Mouse (Mus musculus): Measurements from ENCODE around the gene Hoxc6. TPM values are rescaled to one million over a fixed set of nuclear protein-coding genes. Genes with fewer than 3 reads are reported as not detected.

Hoxc6 gene
- total RNA-seq, 1 experiment from 2014 or later: 59.4 TPM

DNA sequence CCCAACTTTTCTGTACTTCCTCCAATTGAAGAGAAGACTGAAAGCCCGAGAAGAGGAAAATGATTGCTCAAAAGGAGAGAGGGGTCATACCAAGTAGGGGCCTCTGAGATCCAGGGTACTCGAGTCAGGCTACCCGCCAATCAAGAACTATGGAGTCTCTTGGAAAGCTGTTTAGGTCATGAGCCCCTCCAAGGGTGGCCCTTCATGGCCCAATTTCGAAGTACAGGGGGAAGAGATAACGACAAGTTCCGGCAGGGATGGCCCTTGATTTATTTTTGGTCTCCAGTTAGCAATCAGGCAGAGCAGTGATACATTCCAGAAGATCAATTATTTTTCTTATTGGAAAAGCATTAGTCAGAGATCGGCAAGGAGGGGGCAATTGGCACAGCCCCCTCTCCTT lies 6.3 kb upstream of the Hoxc6 start:
- no peak for DNase-seq

DNA sequence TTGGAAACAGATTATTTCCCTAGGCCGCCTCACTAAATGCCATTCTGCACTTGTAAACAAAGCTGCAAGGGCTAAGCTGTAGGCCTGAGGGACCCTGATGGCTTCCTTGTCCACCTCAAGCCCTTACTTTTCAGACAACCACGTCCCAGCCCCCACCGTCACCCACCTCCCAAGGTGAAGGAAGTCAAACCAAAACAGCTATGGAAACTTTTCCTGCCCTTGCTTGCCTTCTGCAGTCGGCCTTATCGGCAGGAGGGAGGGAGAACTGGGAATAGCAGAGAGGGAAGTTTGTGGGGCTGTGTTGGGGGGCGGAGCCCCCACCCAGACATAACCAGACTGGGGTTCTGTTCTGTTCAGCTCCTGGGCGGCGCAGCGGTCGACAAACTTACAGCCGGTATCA lies 5.9 kb upstream of the Hoxc6 start:
- DNase-seq: no peak

DNA sequence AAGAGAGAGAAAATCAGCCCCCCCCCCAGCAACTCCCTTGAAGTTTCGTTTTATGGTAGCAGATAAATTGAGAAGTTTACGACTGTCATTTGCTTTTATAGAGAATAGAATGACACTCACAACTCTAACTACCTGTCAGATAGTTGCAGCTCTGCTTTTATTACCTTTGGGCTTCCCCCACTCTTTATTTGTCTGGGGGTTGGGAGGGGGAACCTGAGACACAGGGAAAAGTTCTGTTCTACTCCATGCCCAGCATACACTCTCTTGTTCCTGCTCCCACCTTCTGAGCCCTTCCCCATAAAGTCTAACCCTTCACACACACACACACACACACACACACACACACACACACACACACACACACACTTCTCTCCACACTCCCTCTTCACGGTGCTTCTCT lies 5.2 kb upstream of the Hoxc6 start:
- no peak for DNase-seq

DNA sequence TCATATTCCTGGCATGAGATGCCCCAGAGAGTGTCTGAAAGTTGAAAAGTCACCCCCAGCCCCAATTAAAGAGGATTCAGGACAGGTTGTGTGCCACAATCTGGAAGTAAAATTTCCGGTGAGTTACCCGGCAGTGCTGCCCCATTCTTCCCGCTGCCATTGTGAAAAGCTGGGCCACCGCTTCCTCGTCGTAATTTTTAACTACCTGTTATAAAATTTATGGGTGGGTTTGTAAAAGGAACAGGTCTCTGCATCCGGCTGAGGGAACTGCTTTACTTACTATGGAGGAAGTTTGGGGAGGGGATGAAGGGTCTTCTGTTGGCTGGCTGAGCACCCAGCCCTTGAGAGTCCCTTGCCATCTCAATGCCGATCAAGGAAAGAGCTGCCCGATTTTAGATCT lies 1.5 kb upstream of the Hoxc6 start:
- DNase-seq: no peak

DNA sequence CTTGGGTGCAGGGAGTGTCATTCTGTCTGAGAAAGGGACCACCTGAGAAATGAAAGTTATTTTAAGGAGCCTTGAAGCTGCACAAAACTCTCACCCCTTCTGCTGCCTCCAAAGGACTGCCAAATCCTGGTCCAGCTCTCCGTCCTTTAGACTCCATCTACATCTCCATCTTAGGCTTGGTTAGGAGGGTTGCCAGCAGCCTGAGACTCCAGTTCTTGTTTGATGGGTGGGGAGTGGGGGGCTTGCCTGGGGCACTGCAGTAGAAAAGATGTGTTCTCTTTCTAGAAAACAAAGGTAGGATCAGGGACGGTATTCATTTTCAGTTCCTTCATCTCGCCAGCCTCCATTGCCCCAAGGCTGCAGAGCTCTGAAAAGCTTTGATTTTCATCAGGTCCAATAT lies 626 bp upstream of the Hoxc6 start:
- no peak for DNase-seq

DNA sequence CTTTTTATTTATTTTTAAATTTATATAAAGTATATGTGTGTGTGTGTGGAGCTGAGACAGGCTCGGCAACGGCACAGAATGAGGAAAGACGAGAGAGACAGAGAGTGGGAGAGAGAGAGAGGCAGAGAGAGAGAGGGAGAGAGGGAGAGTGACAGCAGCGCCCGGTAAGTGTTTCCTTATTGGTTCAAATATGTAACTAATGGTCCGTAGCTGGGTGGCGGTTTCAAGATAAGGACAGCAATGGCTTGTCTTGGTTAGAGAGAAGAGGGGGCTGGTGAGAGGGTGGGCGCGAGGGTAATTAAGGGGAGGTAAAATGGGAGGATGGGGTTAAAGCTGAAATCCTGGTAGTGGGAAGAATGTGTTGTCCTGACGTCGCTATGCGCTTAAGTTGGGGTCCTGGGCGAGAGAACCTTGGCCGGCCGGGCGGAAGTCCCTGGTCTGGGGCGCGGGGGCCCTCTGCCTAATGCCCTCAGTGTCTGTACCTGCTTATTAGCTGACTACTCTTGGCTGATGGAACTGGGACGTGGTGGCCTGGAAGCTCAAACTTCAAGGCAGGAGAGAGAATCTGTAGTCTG lies 638 bp downstream of the Hoxc6 start:
- no peak for DNase-seq

DNA sequence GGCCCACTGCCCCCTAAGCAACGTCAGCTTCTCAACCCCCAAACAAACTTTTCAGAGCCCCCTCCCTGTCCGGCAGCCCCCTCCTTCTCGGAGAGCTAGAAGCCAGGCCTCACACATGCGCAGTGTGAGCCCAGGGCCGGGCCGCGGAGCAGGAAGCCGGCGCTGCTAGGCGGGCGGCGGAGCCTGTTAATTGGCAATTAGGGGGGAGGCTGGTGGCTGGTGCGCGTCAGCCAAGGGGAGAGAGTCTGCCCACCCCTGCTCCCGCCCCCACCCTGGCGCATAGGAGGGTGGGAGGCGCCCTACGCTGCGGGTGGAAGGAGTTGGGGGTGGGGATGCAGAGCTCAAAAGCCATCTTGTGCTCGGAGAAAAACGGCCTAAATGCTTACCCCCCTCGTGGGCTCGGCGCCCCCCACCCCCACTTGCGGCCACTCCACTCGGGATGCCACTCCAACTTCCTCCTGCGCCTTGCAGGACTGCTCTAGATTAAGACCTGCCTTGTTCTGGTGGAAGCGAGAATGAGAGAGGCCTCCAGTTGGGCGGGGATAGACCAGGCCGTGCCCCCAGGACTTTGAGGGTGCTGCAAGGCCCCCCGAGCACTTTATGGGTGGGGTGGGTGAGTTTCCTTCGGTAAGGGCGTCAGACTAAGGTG lies 1.2 kb downstream of the Hoxc6 start:
- peak; percentile 89 for DNase-seq

DNA sequence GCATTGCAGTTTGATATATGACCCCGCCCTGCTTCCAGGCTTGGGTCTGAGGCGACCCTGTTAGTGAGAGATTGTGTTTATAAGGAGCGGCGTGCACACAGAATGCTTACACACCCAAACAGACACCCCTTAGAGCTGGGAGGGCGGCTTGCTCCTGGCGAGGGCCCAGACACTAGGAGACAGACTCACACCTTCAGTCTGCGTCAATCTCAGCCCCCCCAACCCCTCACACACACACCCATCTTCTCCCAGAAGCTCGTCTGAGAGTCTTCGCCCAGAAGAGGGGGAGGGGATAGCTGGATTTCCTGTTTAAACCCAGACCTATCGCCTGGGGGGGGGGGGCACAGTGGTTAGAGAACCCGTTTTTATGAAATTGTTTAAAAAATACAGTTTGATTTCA lies 1.9 kb downstream of the Hoxc6 start:
- DNase-seq: no peak

DNA sequence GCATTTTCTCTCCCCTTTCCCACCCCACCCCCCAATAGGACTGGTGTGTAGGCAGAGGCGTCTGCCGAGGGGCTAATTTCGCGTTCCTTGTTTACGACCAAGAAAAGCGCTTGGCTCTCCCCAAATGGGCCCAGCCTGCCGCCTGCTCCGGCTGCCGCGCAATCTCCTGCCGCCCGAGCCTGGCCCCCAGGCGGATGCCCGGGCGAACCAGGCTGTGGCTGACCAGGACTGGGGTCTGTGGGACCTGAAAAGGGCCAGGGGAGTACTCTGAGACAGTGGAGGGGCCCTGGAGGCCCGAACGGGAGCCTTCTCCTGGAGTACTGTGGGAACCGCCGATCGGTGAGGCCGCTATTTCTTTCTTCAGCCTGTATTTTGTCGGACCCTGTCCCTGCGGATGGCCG lies 2.4 kb downstream of the Hoxc6 start:
- no peak for DNase-seq

DNA sequence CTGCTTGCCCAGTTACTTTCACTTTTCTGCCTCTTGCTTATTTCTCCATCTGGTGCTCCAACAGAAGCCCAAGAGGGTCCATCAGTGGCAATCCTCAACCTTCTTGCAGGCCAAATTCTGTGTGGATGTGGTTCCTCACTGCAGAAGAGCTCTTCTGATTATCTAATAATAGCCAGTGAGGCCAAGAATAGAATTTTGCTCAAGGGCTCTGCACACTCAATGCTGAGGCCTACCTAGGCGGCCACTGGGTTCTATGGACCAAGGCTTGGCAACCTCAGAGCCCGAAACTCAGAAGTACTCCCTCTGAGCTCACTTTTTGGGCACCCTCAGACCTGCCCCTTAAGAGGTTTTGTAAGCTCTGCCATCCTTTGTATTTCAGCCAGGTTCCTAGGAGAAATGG lies 3.3 kb downstream of the Hoxc6 start:
- no peak for DNase-seq

DNA sequence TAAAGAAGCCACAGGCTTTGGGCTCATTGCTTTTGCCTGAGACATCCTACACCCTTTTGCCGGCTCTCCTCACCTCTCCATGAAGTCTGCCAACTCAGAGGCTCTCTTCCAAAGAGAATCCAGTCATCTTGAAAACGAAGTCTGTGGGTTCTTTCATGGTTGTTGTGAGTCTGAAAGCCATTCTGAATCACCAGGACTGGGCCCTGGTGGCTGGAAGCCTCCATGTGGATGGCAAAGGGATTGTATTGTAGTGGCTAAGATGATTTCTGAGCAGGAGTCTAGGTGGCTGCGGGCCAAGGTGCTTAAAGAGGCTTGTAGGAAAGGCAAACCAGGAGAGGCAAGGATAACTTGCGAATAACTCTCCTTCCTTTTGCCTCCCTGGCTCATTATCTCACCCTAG lies 4.1 kb downstream of the Hoxc6 start:
- peak; percentile 45 for DNase-seq

DNA sequence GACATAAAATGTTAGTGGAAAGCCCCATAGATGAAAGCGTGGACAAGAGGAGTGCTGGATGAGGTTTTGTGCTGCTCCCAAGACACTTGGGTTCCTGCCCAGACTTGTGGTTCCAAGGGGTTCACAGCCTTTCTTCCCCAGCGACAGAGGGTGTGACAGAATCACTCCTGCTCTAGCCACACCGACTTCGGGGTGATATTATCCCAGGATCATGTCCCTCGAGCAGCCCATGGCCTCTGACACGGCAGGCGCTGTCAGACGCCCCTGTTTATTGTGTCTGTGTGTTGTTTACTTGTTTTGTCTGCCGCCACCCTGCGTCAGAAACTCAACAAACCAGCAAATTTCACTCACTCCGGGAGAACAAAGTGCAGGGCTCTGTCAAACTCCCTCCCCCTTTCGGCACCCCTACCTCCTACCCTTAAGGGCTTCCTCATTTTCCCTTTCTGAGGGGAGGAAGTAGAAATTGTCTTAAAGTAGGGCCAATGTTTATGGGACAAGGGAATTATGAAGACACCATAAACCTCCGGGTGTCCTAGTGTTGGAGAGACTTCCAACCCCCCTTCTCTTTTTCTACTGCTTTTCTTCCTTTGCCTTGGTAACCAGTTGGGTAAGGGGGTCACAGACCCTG lies 4.9 kb downstream of the Hoxc6 start:
- no peak for DNase-seq

DNA sequence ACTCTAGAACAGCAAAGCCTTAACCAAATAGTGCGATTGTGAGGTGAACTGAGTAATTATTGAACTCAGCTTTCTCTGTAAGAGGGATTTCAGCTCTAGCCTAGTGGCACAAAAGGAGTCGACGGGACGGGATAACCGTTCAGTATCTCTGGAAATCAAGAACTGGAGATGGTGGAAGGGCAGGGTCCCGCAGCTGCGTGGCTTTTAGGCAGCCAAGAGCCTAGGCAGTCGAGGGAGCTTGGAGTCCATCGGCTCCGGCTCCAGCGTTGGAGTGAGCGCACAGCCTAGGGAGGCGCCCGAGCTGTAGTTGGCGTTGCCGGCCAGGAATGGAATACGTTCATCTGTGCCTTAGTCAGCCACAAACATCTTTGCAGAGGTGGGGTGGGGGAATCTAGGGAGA lies 7.3 kb downstream of the Hoxc6 start:
- DNase-seq: peak; percentile 57

DNA sequence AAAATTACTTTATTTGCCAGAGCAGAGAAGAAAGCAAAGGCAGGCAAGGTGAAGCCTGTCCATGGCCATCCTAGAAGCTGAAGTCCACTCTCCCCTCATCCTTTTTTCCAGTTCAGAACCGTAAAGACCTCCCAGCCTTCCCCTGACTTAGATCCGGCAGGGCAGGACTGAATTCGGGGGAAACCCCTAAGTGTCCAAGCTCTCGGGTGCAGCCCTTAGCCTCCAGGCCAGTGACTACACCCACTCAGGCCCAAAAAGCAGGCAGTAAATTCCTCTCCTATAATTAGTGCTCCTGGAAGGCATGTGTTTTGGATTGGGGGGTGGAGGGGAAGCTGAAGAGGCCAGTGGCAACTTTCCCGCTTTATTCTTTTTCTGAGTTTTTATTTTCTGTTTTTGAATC lies 7.7 kb downstream of the Hoxc6 start:
- no peak for DNase-seq

DNA sequence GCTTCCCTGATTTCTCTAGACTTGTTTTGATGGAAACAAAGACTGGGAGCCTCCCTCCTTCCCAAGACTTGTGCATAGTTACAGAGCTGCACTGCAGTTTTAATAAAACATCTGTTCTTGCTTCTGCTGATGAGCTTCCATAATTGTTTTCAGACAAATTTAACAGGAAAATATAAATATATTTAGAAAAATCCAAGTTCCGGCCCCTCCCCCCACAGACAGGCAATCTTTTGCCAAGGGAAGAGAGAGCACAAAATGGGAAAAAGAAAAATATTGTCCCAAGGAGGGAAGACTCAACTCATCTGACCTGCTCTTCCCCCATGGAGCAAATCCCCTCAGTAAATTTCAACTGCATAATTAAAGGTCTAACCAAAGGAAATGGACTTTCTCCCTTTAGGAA lies 8.3 kb downstream of the Hoxc6 start:
- no peak for DNase-seq

DNA sequence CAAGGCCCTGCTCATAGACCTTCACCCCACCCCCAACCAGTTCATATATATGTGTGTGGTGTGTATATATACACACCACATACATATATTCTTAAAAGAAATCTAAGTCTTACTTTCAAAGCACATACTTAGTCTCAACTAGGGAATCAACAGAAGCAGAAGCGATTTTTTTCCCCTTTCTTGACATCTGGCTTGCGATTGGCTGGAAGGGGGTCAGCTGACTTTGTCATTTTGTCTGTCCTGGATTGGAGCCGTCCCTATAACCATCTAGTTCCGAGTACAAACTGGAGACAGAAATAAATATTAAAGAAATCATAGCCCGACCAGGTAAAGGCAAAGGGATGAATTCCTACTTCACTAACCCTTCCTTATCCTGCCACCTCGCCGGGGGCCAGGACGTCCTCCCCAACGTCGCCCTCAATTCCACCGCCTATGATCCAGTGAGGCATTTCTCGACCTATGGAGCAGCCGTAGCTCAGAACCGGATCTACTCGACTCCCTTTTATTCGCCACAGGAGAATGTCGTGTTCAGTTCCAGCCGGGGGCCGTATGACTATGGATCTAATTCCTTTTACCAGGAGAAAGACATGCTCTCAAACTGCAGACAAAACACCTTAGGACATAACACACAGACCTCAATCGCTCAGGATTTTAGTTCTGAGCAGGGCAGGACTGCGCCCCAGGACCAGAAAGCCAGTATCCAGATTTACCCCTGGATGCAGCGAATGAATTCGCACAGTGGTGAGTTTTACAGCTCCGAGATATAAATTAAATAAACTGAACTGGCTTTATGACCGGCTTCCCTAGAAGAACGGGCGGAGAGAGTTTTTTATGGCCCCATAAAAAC lies 11.4 kb downstream of the Hoxc6 start:
- DNase-seq: peak; percentile 57

DNA sequence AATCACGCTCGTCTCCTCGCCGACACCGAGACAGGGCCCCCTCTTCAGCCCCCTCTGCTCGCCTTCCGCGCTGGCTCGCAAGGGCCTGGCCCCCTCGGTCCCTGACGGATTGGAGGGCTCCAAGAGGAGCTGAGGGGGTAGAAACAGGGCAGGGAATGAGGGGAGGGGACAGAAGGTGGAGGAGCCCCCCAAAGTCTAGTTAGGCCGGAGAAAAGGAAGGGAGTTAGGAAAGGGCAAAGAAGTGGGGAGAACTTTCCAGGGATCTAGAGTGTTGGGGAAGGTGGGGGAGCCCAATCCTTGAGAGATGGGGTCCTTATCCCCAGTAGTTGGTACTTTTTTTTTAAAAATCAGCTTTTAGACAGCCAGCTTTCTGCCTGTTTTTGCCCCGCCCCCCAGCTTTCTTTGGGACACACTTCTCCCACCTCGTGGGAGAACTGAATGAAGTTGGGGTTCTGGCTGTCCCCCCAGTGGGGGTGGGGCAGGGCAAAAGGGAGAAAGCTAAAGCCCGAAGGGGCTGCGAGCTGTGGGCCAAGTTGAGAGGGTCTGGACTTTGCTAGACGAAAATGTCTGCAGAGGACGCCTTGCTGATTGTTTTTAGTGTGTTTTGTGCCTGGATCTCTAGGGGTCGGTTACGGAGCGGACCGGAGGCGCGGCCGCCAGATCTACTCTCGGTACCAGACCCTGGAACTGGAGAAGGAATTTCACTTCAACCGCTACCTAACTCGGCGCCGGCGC lies 12.2 kb downstream of the Hoxc6 start:
- peak; percentile 54 for DNase-seq

DNA sequence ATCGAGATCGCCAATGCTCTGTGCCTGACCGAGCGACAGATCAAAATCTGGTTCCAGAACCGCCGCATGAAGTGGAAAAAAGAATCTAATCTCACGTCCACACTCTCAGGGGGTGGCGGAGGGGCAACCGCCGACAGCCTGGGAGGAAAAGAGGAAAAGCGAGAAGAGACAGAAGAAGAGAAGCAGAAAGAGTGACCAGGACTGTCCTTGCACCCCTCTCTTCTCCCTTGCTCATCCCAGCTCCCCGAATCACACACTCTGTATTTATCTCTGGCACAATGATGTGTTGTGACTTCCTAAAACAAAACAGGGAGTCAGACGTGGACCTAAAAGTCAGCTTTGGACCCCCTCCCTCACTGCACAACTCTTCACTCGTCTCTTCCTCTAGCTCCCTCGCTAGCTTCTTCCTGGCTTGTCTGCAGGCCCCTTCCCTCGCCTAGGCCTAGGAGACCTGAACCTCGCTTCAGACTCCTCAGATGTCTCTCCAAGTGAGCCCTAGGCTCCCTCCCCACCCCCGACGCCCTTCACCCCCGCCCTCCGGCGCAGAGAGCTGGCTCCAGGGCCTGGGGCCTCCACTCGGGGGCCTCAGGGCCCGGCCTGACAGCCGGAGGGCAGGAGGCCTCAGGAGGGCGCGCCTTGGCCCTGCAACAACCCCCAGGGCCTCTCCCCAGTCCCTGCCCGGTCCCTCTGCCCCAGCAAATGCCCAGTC lies 12.9 kb downstream of the Hoxc6 start:
- DNase-seq: no peak

DNA sequence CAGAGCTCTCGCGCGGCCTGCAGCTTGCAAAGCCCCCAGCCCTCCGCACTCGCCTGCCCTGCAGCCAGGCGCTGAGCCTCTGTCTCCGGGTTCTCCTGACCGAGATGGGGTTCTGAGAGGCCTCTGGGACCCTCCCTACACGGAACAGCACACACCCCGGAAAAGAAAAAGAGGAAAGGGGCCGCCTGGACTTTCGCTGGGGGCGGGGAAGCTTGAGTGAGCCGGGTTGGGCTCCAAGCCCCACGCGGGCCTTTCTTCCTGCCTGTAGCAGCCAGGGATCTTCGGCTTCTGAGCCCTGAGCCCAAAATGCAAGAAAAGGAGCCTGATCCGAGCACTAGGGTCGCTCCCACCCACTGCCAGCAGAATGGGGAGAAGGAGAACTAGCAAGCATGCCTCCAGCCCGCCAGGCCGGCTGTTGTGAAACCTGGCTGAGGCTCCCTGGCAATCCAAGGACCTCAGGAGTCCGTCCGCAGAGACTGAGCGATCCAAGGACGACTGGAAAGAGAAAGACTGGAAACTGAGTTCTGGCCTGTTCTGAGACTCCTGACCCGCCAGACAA lies 13.9 kb downstream of the Hoxc6 start:
- DNase-seq: peak; percentile 65

DNA sequence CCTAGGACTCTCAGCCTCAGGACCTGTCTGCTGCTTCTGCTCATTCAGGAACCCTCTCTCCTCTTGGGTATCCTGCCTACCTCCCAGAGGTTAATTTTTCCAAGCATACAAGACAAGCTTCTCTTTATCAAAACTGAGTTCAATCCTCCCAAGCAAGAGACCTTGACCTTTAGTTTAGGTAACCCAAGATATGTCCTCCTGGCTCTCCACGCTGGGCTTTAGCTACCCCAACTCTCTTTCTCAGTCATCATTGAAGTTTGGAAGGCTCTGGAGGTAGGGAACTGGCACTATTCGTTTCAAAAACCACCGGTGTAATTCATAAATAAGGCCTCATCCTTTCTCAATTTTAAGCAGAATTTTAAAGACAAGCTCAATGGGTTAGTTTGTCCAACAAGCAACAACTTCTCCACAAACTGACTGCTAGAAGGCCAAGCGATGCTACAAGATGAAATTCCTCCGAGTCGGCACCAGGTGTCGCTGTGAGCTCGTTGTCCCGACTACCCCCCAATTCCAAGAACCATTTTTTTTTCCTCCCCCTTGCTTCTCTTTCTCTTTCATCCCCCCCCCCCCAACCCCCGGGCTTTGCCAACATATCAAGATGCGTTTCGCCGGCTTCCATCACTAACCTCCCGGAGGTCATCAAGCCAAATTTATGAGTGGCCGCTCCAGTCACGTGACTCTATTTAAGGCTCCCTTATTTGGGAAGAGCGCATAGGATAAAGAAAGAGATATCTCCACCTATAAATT lies 15.4 kb downstream of the Hoxc6 start:
- DNase-seq: peak; percentile 67

Data from adrenal gland, postnatal 25 days (tissue).